Mouse (Mus musculus): ENCODE measurements around the gene Cybc1.

DNA sequence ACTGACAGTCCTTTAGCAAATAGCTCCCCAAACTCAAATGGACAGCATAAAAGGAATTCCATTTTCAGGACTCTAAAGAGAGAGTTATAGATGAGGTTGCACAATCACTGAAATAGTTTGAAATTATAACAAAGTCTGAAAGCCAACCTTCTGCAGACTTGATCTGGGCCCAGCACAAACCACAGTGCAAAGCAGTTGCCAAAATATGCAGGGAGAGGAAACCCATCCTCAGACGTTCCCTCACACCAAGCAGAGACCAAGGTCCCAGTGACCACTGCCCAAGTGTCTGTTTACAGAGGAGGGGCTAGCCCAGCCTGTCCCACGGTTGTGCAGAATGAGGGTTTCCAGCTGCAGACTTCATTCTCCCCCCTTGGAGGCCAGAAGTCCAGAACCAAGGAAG, 30.5 kb downstream of the Cybc1 start:
- TF ChIP-seq CTCF (IDR thresholded peaks at IDR 0.05; ENCODE audit: borderline replicate concordance, extremely low read depth, insufficient read depth, insufficient read length) (no peak), POLR2A (IDR thresholded peaks at IDR 0.05; ENCODE audit: borderline replicate concordance, extremely low read depth, insufficient read depth, insufficient read length, poor library complexity, severe bottlenecking) (no peak)

Data from brain, embryonic 14.5 days (tissue).